Mouse (Mus musculus) heart, postnatal 4 days (tissue): ENCODE measurements around the gene Chmp3. TPM values are rescaled to one million over a fixed set of nuclear protein-coding genes. Genes with fewer than 3 reads are reported as not detected.
A peak's percentile ranks its signal among the peaks of the same experiment; 100 is the strongest.

Experiments
- DNase-seq: peaks from one replicate; pipeline ENCODE4 v3.0.0; 2021
- total RNA-seq, 2 experiments: library from RNA; stranded (reverse); gene quantifications; 2 replicates each; pipeline ENCODE4 v1.2.3; 2021

The Chmp3 gene
- total RNA-seq, 2 experiments from 2014 or later, result 61.5 to 68.6 TPM

DNA sequence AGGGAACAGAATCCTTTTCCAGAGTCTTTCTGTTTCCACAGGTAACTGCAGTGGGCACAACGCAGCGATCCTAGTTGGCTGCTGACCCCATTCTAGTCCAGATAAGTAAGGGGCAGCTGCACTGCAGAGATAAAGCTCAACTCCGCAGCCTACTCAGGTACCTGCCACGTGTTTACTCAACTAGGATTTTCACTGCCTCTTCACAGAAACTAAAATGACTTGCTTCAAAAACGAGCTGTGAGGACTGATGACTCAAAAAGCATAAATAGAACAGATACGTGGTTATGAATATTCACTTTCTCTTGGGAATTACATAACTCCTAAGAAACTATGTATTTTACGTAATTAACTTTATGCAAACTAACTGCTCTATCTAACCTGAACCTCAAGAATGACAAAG lies 66.4 kb downstream of the Chmp3 start:
- DNase-seq, result no peak

DNA sequence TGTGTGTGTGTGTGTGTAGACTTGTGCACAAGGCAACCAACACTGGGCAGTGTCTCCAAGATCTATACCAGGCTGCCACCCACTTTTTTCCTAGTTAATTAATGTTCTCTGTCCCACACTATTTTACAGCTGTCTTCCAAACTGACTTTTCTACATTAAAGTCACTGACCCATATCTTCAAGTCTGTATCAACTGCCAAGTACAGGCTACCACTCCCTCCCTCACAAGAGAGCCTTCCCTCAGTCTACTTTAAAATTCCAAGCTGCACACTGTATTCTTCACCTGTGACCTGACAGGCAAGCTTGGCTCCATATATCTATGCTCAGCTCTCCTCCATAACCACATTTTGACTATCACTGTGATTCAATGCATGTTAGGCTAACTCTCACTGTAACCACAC lies 69.6 kb downstream of the Chmp3 start:
- DNase-seq, result no peak

DNA sequence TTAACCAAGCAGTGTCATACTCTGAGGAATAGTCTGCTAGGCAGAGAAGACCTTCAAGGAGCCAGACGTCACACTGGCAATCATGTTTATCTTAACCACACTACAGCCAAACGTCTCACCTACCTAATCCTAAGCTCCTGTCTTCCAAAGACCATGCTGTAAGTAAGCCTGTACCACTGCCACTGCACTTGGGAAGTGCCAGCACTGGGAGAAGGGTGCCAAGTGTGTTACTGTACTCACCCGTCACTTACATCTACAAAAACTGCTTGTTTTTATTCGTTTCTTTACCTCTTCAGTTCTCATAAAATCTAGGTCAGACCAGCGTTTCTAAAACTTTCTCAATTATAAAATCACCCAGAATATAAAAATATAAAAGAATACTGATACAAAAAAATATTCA lies 73.4 kb downstream of the Chmp3 start:
- DNase-seq, result no peak

- DNase-seq, result peak; percentile 40
Measured at GRCm38 (mm10) chr6:71621551-71621950, 78.0 kb downstream of the Chmp3 start.

GRCm38 (mm10) chr6:71621981-71622380 lies 78.4 kb downstream of the Chmp3 start:
- peak; percentile 13 for DNase-seq

GRCm38 (mm10) chr6:71624723-71625122 lies 81.1 kb downstream of the Chmp3 start:
- DNase-seq, result no peak

- DNase-seq, result no peak
Measured at GRCm38 (mm10) chr6:71625984-71626383, 82.4 kb downstream of the Chmp3 start.

DNA sequence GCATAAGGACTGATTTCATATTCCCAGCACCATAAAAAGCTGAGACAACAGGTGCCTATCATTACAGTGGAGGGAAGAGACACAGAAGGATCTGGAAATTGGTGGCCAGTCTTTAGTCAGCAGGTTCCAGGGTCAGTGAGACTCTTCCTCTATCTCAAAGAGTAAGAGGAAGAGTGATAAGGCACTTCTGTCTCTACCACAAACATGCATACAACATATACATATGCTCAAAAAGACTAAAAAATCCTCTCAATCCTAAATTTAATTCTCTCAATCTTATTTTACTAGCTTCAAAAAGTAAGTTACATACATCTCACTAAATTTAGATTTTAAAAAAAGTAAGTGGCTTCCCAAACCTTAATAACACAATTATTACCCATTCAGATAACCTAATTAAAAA lies 83.7 kb downstream of the Chmp3 start:
- no peak for DNase-seq

GRCm38 (mm10) chr6:71631196-71631595 lies 87.6 kb downstream of the Chmp3 start:
- DNase-seq, result no peak

GRCm38 (mm10) chr6:71631706-71632461 lies 88.3 kb downstream of the Chmp3 start:
- peak; percentile 66 for DNase-seq

Other genes with a start within 250 kb of the Chmp3 start
- 100 to 1,000 TPM; 351 to 365 TPM for gene Smyd1, start 221.6 kb upstream of the Chmp3 start, total RNA-seq
- under 1 TPM; 0.23 to 0.31 TPM for gene Cd8b1, start 221.0 kb upstream of the Chmp3 start, total RNA-seq
- under 1 TPM; 0.14 to 0.36 TPM for gene Cd8a, start 170.4 kb upstream of the Chmp3 start, total RNA-seq
- gene Rmnd5a, start 103.2 kb upstream of the Chmp3 start, total RNA-seq, result 10 to 100 TPM; 42.1 to 43.9 TPM
- 10 to 100 TPM; 32.1 to 33.5 TPM for gene Rnf103, start 49.9 kb upstream of the Chmp3 start, total RNA-seq
- 10 to 100 TPM; 39.0 to 41.2 TPM for gene Kdm3a, start 89.2 kb downstream of the Chmp3 start, total RNA-seq
- gene Reep1, start 163.8 kb downstream of the Chmp3 start, total RNA-seq, result 10 to 100 TPM; 22.4 to 22.9 TPM